Mouse (Mus musculus) ES-Bruce4 (cell line): ENCODE measurements at regions not wholly inside any gene's neighbourhood (a gene's known extent, or its start where the extent isn't known, plus 50 kb on each side); places are given as distances from the start of the nearest gene placed in this dataset.

Experiments used
- H3K27ac ChIP-seq: 2 replicates; pipeline ENCODE4 v1.5.1; 2012; ENCODE audit warnings: low read length, inconsistent platforms; ENCODE audit not compliant: insufficient read depth
- H3K27me3 ChIP-seq: 2 replicates; pipeline ENCODE4 v1.6.1; 2012; ENCODE audit warnings: mild to moderate bottlenecking, low read length, inconsistent platforms; ENCODE audit not compliant: control insufficient read depth, poor library complexity, insufficient read depth, severe bottlenecking
- H3K36me3 ChIP-seq: 2 replicates; pipeline ENCODE4 v1.6.1; 2012; ENCODE audit warnings: inconsistent platforms, mild to moderate bottlenecking, low read length, moderate library complexity; ENCODE audit not compliant: control insufficient read depth, poor library complexity, insufficient read depth, severe bottlenecking
- H3K4me1 ChIP-seq: one replicate; pipeline ENCODE4 v1.8.1; 2011; ENCODE audit warnings: low read length; ENCODE audit not compliant: control insufficient read depth, insufficient read depth
- H3K4me3 ChIP-seq: 2 replicates; pipeline ENCODE4 v1.5.1; 2011; ENCODE audit warnings: low read depth, mild to moderate bottlenecking, low read length
- H3K9ac ChIP-seq: 2 replicates; pipeline ENCODE4 v1.6.1; 2012; ENCODE audit warnings: low read depth, mild to moderate bottlenecking, inconsistent platforms; ENCODE audit not compliant: poor library complexity, severe bottlenecking
- H3K9me3 ChIP-seq: replicated peaks from 2 replicates; pipeline ENCODE4 v1.6.1; 2012; ENCODE audit warnings: mild to moderate bottlenecking, low read length, inconsistent platforms; ENCODE audit not compliant: control insufficient read depth, poor library complexity, insufficient read depth, severe bottlenecking
- CTCF ChIP-seq: IDR thresholded peaks from one replicate; pipeline ENCODE4 v1.8.1; 2011; ENCODE audit warnings: low read depth, low read length
- EP300 ChIP-seq: IDR thresholded peaks from 2 replicates; pipeline ENCODE4 v1.6.1; 2011; ENCODE audit warnings: low read depth, low read length; ENCODE audit not compliant: insufficient read depth
- POLR2A ChIP-seq: IDR thresholded peaks from one replicate; pipeline ENCODE4 v1.8.1; 2011; ENCODE audit warnings: low read length; ENCODE audit not compliant: insufficient read depth

GRCm38 (mm10) chr10:46333231-46333630, 755.6 kb downstream of the Hace1 start:
- H3K9ac ChIP-seq, result no peak overlapping the region
- H3K27ac ChIP-seq, result no peak overlapping the region
- H3K36me3 ChIP-seq, result no peaks in the 10 kb centered on the region
- H3K4me1 ChIP-seq, result no peaks in the 10 kb centered on the region
- TF ChIP-seq EP300, result no peak
- TF ChIP-seq CTCF, result no peak
- no peak for TF ChIP-seq POLR2A
- H3K9me3 ChIP-seq, result no peaks in the 10 kb centered on the region
- H3K4me3 ChIP-seq, result no peak overlapping the region
- no peaks in the 10 kb centered on the region for H3K27me3 ChIP-seq

GRCm38 (mm10) chr10:46345315-46345714, 767.7 kb downstream of the Hace1 start:
- Histone ChIP-seq H3K36me3 (no peaks in the 10 kb centered on the region), H3K4me1 (no peaks in the 10 kb centered on the region), H3K9ac (no peak overlapping the region), H3K9me3 (no peaks in the 10 kb centered on the region), H3K27ac (no peak overlapping the region), H3K27me3 (no peaks in the 10 kb centered on the region), H3K4me3 (no peak overlapping the region)
- TF ChIP-seq POLR2A (no peak), EP300 (no peak), CTCF (no peak)

GRCm38 (mm10) chr10:46349613-46350012, 772.0 kb downstream of the Hace1 start:
- Histone ChIP-seq H3K4me3 (no peak overlapping the region), H3K27ac (no peak overlapping the region), H3K27me3 (no peaks in the 10 kb centered on the region), H3K9me3 (no peaks in the 10 kb centered on the region), H3K4me1 (no peaks in the 10 kb centered on the region), H3K36me3 (no peaks in the 10 kb centered on the region), H3K9ac (no peak overlapping the region)
- TF ChIP-seq EP300, result no peak
- TF ChIP-seq POLR2A, result no peak
- no peak for TF ChIP-seq CTCF

- Histone ChIP-seq H3K27me3 (no peaks in the 10 kb centered on the region), H3K4me1 (no peaks in the 10 kb centered on the region), H3K9ac (no peak overlapping the region), H3K27ac (no peak overlapping the region), H3K36me3 (no peaks in the 10 kb centered on the region), H3K9me3 (no peaks in the 10 kb centered on the region), H3K4me3 (no peak overlapping the region)
- TF ChIP-seq EP300, result no peak
- no peak for TF ChIP-seq CTCF
- TF ChIP-seq POLR2A, result no peak
Measured at GRCm38 (mm10) chr10:46350196-46350595, 772.6 kb downstream of the Hace1 start.

GRCm38 (mm10) chr10:46356775-46357174, 779.1 kb downstream of the Hace1 start:
- H3K9ac ChIP-seq, result no peak overlapping the region
- no peaks in the 10 kb centered on the region for H3K27me3 ChIP-seq
- H3K27ac ChIP-seq, result no peak overlapping the region
- no peaks in the 10 kb centered on the region for H3K4me1 ChIP-seq
- no peaks in the 10 kb centered on the region for H3K36me3 ChIP-seq
- H3K9me3 ChIP-seq, result no peaks in the 10 kb centered on the region
- no peak overlapping the region for H3K4me3 ChIP-seq
- no peak for TF ChIP-seq CTCF
- TF ChIP-seq EP300, result no peak
- TF ChIP-seq POLR2A, result no peak

GRCm38 (mm10) chr10:46373715-46374475, 796.3 kb downstream of the Hace1 start:
- Histone ChIP-seq H3K36me3 (no peaks in the 10 kb centered on the region), H3K9me3 (no peaks in the 10 kb centered on the region), H3K4me1 (no peaks in the 10 kb centered on the region), H3K9ac (no peak overlapping the region), H3K27ac (no peak overlapping the region), H3K4me3 (no peak overlapping the region), H3K27me3 (no peaks in the 10 kb centered on the region)
- no peak for TF ChIP-seq POLR2A
- no peak for TF ChIP-seq CTCF
- TF ChIP-seq EP300, result no peak
